Mouse (Mus musculus) thymus, adult 2 months (tissue): ENCODE results near the gene Pxt1. TPM values are rescaled to one million over a fixed set of nuclear protein-coding genes. Genes with fewer than 3 reads are reported as not detected.
A peak's percentile ranks its signal among the peaks of the same experiment; 100 is the strongest.
"Not testable (repeated sequence)": the region's sequence is repeated elsewhere in the genome, so short reads cannot be mapped to it uniquely, and the experiment has no call there.

Source experiments
- DNase-seq: peaks from one replicate; pipeline ENCODE4 v3.0.0; 2021
- H3K27ac ChIP-seq: fragments of 200-500 bp; 2 replicates; pipeline ENCODE4 v1.5.1; 2012; ENCODE audit warnings: low read length, control low read depth; ENCODE audit not compliant: control insufficient read depth, insufficient read depth
- H3K27me3 ChIP-seq: fragments of 200-500 bp; 2 replicates; pipeline ENCODE4 v1.6.1; 2012; ENCODE audit warnings: mild to moderate bottlenecking, low read length, moderate library complexity, mixed read lengths; ENCODE audit not compliant: control insufficient read depth, insufficient read depth
- H3K36me3 ChIP-seq: fragments of 200-500 bp; 2 replicates; pipeline ENCODE4 v1.6.1; 2012; ENCODE audit warnings: mild to moderate bottlenecking, low read length, moderate library complexity; ENCODE audit not compliant: control insufficient read depth, insufficient read depth
- H3K4me1 ChIP-seq: fragments of 200-500 bp; replicated peaks from 2 replicates; pipeline ENCODE4 v1.6.1; 2012; ENCODE audit warnings: low read length; ENCODE audit not compliant: control insufficient read depth, insufficient read depth
- H3K4me3 ChIP-seq: fragments of 200-500 bp; 2 replicates; pipeline ENCODE4 v1.5.1; 2012; ENCODE audit warnings: mild to moderate bottlenecking, low read length, control low read depth, moderate library complexity; ENCODE audit not compliant: control insufficient read depth, insufficient read depth
- CTCF ChIP-seq: fragments of 200-500 bp; IDR thresholded peaks from 2 replicates; pipeline ENCODE4 v1.5.1; 2012; ENCODE audit warnings: mild to moderate bottlenecking, control low read depth, low read length, moderate library complexity, borderline replicate concordance; ENCODE audit not compliant: control insufficient read depth, poor library complexity, insufficient read depth; ENCODE audit errors: extremely low read depth
- POLR2A ChIP-seq: fragments of 200-500 bp; IDR thresholded peaks from 2 replicates; pipeline ENCODE4 v1.6.1; 2012; ENCODE audit warnings: mild to moderate bottlenecking, low read length, control low read depth, moderate library complexity; ENCODE audit not compliant: control insufficient read depth, poor library complexity, insufficient read depth; ENCODE audit errors: extremely low read depth
- WGBS: fragments of 180-500 bp; shearing (Covaris S2); methylation state at CpG from one replicate; pipeline ENCODE4 v1.1.7; 2018; 5-methylcytosine and 5-hydroxymethylcytosine counted together
- polyA plus RNA-seq: library from polyadenylated mRNA; depleted of rRNA; stranded (reverse); fragments of >200 nt; gene quantifications from 2 replicates; pipeline ENCODE4 v1.2.3, GENCODE M21; 2012; rRNA removed

The Pxt1 gene
- polyA plus RNA-seq = 0.29 and 0.65 TPM in 2 replicates

DNA sequence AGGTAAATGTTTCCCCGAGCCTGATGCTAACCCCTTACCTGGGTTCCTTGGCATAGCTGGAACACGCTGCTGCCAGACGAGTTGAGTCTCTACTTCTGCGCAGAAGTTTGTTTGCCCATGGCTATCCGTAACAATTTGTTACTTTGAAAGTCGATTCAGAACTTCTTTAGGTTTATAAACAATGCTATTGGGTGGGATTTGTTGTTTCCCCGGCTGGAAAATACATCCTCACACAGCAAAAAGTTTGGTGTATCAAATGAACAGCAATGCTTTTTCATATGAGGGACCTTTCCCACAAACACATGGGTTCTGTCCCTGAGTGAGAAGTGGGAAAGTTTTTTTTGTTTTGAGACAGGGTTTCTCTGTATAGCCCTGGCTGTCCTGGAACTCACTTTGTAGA lies at the start of gene Pxt1:
Gene Pxt1 (minus strand): TSS at position 101 of the 400 bp plus-strand sequence.
- DNase-seq = no peak
- H3K36me3 ChIP-seq = no peaks in the 10 kb centered on the region
- no peak within 1 kb of the TSS for H3K27ac ChIP-seq
- H3K4me3 ChIP-seq = no peak within 1 kb of the TSS
- no peak for TF ChIP-seq CTCF
- no peak for TF ChIP-seq POLR2A
- H3K4me1 ChIP-seq = no peaks in the 10 kb centered on the region
- WGBS = 94% methylated on average over 7 of the region's 7 CpGs
- H3K27me3 ChIP-seq = no peaks in the 10 kb centered on the region

DNA sequence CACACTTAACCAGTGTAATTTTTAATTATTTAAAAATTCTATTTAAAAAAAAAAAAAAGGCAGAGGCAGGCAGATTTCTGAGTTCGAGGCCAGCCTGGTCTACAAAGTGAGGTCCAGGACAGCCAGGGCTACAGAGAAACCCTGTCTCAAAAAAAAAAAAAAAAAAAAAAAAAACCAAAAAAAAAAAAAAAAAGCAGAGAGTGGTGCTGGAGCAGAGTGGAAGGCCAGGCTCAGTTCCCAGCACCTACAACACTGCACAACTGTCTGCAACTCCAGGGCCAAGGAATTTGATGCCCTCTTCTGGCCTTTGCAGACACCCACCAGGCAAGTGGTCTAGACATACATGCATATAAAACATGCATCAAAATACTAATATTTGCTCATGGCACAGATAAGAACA lies 49.4 kb upstream of the Pxt1 start:
- H3K4me1 ChIP-seq, DNase-seq, H3K4me3 ChIP-seq, H3K27me3 ChIP-seq, H3K27ac ChIP-seq: not testable (repeated sequence)
- WGBS = 100% methylated on average over 1 of the region's 1 CpGs
- peaks cover 58% of the 10 kb centered on the region for H3K36me3 ChIP-seq

DNA sequence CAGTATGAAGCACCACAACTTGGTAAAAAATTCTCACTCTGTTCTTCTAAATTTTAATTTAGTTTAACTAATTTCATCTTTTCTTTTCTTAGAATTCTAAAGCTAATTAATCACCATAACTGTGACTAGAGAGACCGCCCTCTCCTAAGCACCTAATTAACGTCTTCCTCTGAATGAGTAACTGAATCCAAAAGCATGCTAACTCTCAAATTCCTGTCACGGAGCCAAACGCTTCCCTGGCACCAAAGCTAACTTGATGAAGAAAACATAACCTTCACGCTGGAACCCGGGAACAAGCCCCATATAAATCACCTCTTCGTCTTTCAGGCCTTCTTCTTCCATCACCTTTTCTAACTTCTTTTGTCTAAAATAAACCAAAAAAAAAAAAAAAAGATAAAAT lies 48.5 kb upstream of the Pxt1 start:
- Histone ChIP-seq H3K36me3 (peaks cover 58% of the 10 kb centered on the region), H3K27ac (no peak overlapping the region), H3K4me1 (peaks cover 4% of the 10 kb centered on the region), H3K4me3 (no peak overlapping the region), H3K27me3 (no peaks in the 10 kb centered on the region)
- TF ChIP-seq CTCF (no peak), POLR2A (no peak)
- DNase-seq = no peak
- 94% methylated on average over 7 of the region's 7 CpGs for WGBS

DNA sequence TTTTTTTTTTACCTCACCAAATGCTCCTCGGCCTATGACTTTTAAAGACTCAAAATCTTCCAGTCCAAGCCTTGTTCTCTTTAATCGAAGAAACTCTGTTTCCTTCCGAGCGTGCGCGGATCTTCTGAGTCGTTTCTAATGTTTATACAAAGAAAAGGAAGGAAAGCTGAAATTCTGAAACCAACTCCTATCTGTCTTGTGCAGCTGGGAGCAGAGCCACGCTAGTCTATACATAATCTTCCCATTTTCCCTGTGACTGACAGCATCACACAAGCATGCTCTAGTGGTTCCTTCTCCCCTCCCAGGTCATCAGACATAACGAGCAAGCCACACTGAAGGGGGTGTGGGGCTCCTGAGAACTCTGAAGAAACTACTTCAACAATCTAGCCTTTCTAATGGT lies 47.6 kb upstream of the Pxt1 start:
- Histone ChIP-seq H3K4me1 (peaks cover 4% of the 10 kb centered on the region), H3K4me3 (no peak overlapping the region), H3K36me3 (peaks cover 56% of the 10 kb centered on the region), H3K27me3 (no peaks in the 10 kb centered on the region), H3K27ac (no peak overlapping the region)
- TF ChIP-seq CTCF = no peak
- no peak for DNase-seq
- 95% methylated on average over 9 of the region's 9 CpGs for WGBS

DNA sequence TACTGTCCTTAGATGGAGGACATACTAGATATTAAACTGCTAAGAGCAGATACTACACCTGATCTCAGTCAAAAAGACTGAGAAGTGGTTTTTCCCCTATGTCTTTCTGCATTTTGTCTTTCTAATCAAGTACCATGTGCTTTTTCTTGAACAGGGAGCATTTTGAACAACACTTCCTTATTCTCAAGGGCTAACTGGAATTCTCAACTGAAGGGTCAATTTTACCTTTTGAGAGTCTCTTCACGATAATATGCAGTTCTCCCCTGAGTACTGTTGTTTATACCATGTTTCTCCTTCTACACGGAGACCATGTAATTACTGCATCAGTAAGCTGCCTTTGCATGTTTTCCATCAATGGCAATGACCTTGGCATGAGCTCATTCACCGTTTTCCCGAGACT lies 46.4 kb upstream of the Pxt1 start:
- 93% methylated on average over 4 of the region's 4 CpGs for WGBS
- TF ChIP-seq CTCF = no peak
- TF ChIP-seq POLR2A = no peak
- no peak for DNase-seq
- no peak overlapping the region for H3K27ac ChIP-seq
- no peak overlapping the region for H3K4me3 ChIP-seq
- H3K36me3 ChIP-seq = peaks cover 64% of the 10 kb centered on the region
- H3K4me1 ChIP-seq = peaks cover 4% of the 10 kb centered on the region
- H3K27me3 ChIP-seq = no peaks in the 10 kb centered on the region

DNA sequence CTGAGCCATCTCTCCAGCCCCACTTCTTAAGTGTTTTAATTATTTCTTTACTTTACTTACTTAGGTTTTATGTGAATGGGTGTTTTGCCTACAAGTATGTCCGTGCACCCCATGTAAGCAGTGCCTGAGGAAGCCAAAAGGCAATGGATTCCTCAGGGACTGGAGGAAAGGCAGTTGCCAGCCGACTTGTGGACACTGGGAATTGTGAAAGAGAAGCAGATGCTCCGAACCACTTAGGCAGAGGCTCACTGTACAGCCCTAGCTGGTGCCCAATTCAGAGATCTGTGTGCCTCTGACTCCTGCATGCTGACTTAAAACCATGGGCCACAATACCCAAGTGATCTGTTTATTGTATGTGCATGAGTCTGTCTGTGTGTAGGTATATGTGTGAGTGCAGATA lies 45.4 kb upstream of the Pxt1 start:
- Histone ChIP-seq H3K4me1 (no peaks in the 10 kb centered on the region), H3K27me3 (no peaks in the 10 kb centered on the region), H3K4me3 (no peak overlapping the region), H3K36me3 (peaks cover 75% of the 10 kb centered on the region), H3K27ac (no peak overlapping the region)
- no peak for DNase-seq
- WGBS = 98% methylated on average over 3 of the region's 3 CpGs
- TF ChIP-seq CTCF (no peak), POLR2A (no peak)

DNA sequence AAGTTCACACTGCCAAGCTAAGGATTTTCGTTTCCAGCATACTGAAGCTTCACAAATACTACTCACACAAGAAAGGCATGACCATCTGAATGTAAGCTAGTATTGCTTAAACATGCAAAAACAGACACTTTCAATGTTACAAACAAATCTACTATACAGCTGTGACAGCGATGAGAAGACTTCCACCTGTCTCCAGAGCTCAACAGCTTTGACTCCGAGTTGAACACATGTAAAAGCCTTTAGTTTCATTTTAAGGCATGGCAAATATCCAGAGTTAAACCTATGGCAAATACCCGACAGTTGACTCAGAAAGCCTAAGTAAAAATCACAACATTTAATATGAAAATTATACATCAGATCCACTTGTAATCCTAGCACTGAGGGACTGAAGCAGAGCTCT lies 44.7 kb upstream of the Pxt1 start:
- H3K4me1 ChIP-seq = no peaks in the 10 kb centered on the region
- H3K27ac ChIP-seq = no peak overlapping the region
- no peak overlapping the region for H3K4me3 ChIP-seq
- TF ChIP-seq CTCF = no peak
- TF ChIP-seq POLR2A = no peak
- 88% methylated on average over 4 of the region's 4 CpGs for WGBS
- no peak for DNase-seq
- peaks cover 81% of the 10 kb centered on the region for H3K36me3 ChIP-seq
- H3K27me3 ChIP-seq = no peaks in the 10 kb centered on the region

DNA sequence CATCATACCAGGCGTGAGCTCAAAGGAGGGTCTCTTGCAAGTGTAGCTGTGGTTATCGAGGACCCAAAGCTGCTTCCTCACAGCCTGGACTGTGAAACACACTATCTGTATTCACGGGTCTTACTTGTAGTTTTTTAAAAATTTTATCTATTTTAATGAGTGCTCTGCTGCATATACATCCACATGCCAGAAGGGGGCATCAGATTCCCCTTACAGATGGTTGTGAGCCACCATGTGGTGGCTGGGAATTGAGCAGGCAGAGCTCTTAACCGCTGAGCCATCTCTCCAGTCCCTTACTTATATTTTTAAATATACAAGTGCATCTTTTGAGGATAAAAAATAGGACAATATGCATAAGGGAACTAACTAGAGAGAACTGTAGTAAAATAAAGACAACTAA lies 44.1 kb upstream of the Pxt1 start:
- Histone ChIP-seq H3K36me3 (peaks cover 87% of the 10 kb centered on the region), H3K4me3 (no peak overlapping the region), H3K27ac (no peak overlapping the region), H3K4me1 (no peaks in the 10 kb centered on the region), H3K27me3 (no peaks in the 10 kb centered on the region)
- 59% methylated on average over 4 of the region's 4 CpGs for WGBS
- DNase-seq = peak; percentile 57
- TF ChIP-seq CTCF = no peak
- no peak for TF ChIP-seq POLR2A
